Mouse (Mus musculus): ENCODE measurements at regions not wholly inside any gene's neighbourhood (a gene's known extent, or its start where the extent isn't known, plus 50 kb on each side); places are given as distances from the start of the nearest gene placed in this dataset.

DNA sequence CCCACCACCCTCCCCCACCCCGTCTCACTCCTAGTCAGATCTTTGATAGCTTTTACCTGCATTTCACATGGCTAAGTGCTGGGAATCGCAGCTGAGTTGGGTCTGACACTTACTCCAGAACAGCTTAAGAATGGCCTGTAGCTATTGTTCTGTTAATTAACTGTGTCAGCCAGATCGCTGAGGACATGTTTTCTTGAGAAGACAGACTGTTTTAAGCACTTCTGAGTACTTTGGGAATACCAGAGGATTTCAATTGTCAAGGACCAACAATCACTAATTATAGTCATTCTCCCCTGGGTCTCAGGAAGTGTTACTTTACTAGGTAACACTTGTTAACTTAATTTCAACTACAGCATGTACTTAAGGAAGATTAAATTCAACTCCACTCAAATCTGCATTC is 112.8 kb upstream of the Rgma start:
- Histone ChIP-seq H3K27ac (no peak overlapping the region), H3K36me3 (no peaks in the 10 kb centered on the region), H3K9me3 (no peaks in the 10 kb centered on the region), H3K4me1 (peaks cover 7% of the 10 kb centered on the region; the same call in 1 of the 2 replicates), H3K9ac (no peak overlapping the region), H3K4me3 (no peak overlapping the region), H3K4me2 (no peak overlapping the region), H3K27me3 (0 out of 2 replicates have a peak, but pooled peaks cover 3% of the 10 kb centered on the region)
- no peak for ATAC-seq (ENCODE audit: insufficient number of reproducible peaks, insufficient read depth, low FRiP score, low TSS enrichment, low read depth)
- WGBS, result 42% methylated on average over 3 of the region's 3 CpGs

- Histone ChIP-seq H3K4me3 (no peak overlapping the region), H3K27me3 (peaks cover 6% of the 10 kb centered on the region; the same call in 1 of the 2 replicates), H3K27ac (no peak overlapping the region), H3K36me3 (no peaks in the 10 kb centered on the region), H3K4me1 (peaks cover 4% of the 10 kb centered on the region; the same call in 1 of the 2 replicates), H3K9me3 (no peaks in the 10 kb centered on the region; the same call in 1 of the 2 replicates), H3K4me2 (no peak overlapping the region), H3K9ac (no peak overlapping the region)
- WGBS, result 72% methylated on average over 3 of the region's 3 CpGs
- ATAC-seq (ENCODE audit: insufficient number of reproducible peaks, insufficient read depth, low FRiP score, low TSS enrichment, low read depth), result no peak
These were observed 105.7 kb upstream of the Rgma start for GRCm38 (mm10) chr7:73269626-73270025.

GRCm38 (mm10) chr7:73272787-73273186 is 102.5 kb upstream of the Rgma start:
- ATAC-seq (ENCODE audit: insufficient number of reproducible peaks, insufficient read depth, low FRiP score, low TSS enrichment, low read depth), result no peak

GRCm38 (mm10) chr7:73275814-73276271 is 99.5 kb upstream of the Rgma start:
- H3K4me3 ChIP-seq, result no peak overlapping the region
- no peaks in the 10 kb centered on the region; the same call in 1 of the 2 replicates for H3K9me3 ChIP-seq
- H3K36me3 ChIP-seq, result no peaks in the 10 kb centered on the region
- H3K4me2 ChIP-seq, result no peak overlapping the region
- no peak for ATAC-seq (ENCODE audit: insufficient number of reproducible peaks, insufficient read depth, low FRiP score, low TSS enrichment, low read depth)
- 84% methylated on average over 9 of the region's 9 CpGs for WGBS
- H3K9ac ChIP-seq, result no peak overlapping the region
- no peak overlapping the region for H3K27ac ChIP-seq
- peaks cover 4% of the 10 kb centered on the region; the same call in 1 of the 2 replicates for H3K4me1 ChIP-seq
- no peaks in the 10 kb centered on the region for H3K27me3 ChIP-seq

More at GRCm38 (mm10) chr7:73272787-73273186, 102.5 kb upstream of the Rgma start:
- Histone ChIP-seq H3K36me3 (no peaks in the 10 kb centered on the region), H3K4me1 (peaks cover 4% of the 10 kb centered on the region; the same call in 1 of the 2 replicates), H3K9ac (no peak overlapping the region), H3K27ac (no peak overlapping the region), H3K4me2 (no peak overlapping the region), H3K9me3 (no peaks in the 10 kb centered on the region; the same call in 1 of the 2 replicates), H3K27me3 (peaks cover under 1% of the 10 kb centered on the region; the same call in 1 of the 2 replicates), H3K4me3 (no peak overlapping the region)
- 65% methylated on average over 1 of the region's 1 CpGs for WGBS

- no peaks in the 10 kb centered on the region for H3K27me3 ChIP-seq
- no peak overlapping the region for H3K27ac ChIP-seq
- H3K9me3 ChIP-seq, result no peaks in the 10 kb centered on the region
- H3K36me3 ChIP-seq, result no peaks in the 10 kb centered on the region
- no peak overlapping the region for H3K4me3 ChIP-seq
- 86% methylated on average over 6 of the region's 6 CpGs for WGBS
- H3K4me1 ChIP-seq, result no peaks in the 10 kb centered on the region
- no peak for ATAC-seq (ENCODE audit: insufficient number of reproducible peaks, insufficient read depth, low FRiP score, low TSS enrichment, low read depth)
- H3K4me2 ChIP-seq, result no peak overlapping the region
- no peak overlapping the region for H3K9ac ChIP-seq
These were observed 96.7 kb upstream of the Rgma start for GRCm38 (mm10) chr7:73278616-73279015.

DNA sequence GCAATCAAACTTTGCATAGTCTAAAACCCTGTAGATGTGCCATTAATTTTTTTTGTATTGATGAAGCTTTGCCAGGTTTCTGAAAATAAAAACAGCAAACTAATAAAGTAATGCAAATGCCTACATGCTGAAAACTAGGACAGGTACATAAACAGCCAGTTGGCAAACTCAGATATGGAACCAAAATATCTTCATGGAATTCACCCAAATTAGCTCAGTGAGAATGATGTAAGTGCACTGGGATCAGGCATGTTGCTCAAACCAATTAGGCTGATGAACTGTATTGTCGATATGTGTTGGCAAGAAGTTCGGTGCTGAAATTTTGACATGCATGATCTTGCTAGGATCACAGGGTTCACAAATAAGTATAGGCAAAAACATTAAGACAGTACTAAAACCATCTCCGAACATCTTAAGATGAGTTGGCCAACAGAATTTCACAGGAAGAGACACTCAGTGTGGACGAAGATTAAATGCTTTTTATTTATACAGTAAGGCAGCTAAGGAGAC is 95.3 kb upstream of the Rgma start:
- Histone ChIP-seq H3K4me3 (no peak overlapping the region), H3K4me2 (no peak overlapping the region), H3K27ac (no peak overlapping the region), H3K36me3 (no peaks in the 10 kb centered on the region), H3K27me3 (no peaks in the 10 kb centered on the region), H3K4me1 (no peaks in the 10 kb centered on the region), H3K9ac (no peak overlapping the region), H3K9me3 (no peaks in the 10 kb centered on the region)
- 84% methylated on average over 4 of the region's 4 CpGs for WGBS
- ATAC-seq (ENCODE audit: insufficient number of reproducible peaks, insufficient read depth, low FRiP score, low TSS enrichment, low read depth), result no peak

- no peak overlapping the region for H3K4me2 ChIP-seq
- no peak overlapping the region for H3K9ac ChIP-seq
- H3K27me3 ChIP-seq, result no peaks in the 10 kb centered on the region
- WGBS, result 81% methylated on average over 5 of the region's 5 CpGs
- H3K4me3 ChIP-seq, result no peak overlapping the region
- no peak overlapping the region for H3K27ac ChIP-seq
- H3K9me3 ChIP-seq, result no peaks in the 10 kb centered on the region
- no peaks in the 10 kb centered on the region for H3K4me1 ChIP-seq
- H3K36me3 ChIP-seq, result no peaks in the 10 kb centered on the region
- no peak for ATAC-seq (ENCODE audit: insufficient number of reproducible peaks, insufficient read depth, low FRiP score, low TSS enrichment, low read depth)
These were observed 89.1 kb upstream of the Rgma start for GRCm38 (mm10) chr7:73286244-73286643.

GRCm38 (mm10) chr7:73293337-73293736 is 82.0 kb upstream of the Rgma start:
- H3K4me3 ChIP-seq, result no peak overlapping the region
- H3K36me3 ChIP-seq, result no peaks in the 10 kb centered on the region
- no peaks in the 10 kb centered on the region for H3K9me3 ChIP-seq
- 36% methylated on average over 4 of the region's 4 CpGs for WGBS
- no peak overlapping the region for H3K27ac ChIP-seq
- H3K9ac ChIP-seq, result no peak overlapping the region
- no peak overlapping the region for H3K4me2 ChIP-seq
- H3K27me3 ChIP-seq, result no peaks in the 10 kb centered on the region
- H3K4me1 ChIP-seq, result no peaks in the 10 kb centered on the region
- ATAC-seq (ENCODE audit: insufficient number of reproducible peaks, insufficient read depth, low FRiP score, low TSS enrichment, low read depth), result no peak

DNA sequence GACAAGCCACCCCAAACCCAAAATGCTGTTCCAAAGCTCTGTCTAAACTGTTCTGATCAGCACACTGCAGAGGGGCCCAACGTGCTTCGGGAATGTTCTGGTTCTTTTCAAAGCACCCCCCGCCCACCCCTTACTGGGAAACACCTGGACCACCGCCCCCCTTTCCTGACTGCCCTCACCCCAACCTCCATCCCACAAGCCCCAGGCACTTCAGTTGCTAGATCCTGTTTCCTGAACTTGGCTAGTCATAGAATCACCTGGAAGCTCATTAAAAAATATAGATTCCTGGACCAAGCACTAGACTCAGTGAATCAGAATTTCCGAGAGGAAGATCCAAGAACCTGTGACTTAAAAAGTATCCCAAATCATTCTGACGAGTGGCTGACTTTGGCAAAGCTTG is 80.9 kb upstream of the Rgma start:
- no peak overlapping the region for H3K4me3 ChIP-seq
- no peaks in the 10 kb centered on the region for H3K4me1 ChIP-seq
- no peak overlapping the region for H3K27ac ChIP-seq
- H3K4me2 ChIP-seq, result no peak overlapping the region
- no peaks in the 10 kb centered on the region for H3K36me3 ChIP-seq
- H3K9me3 ChIP-seq, result no peaks in the 10 kb centered on the region
- H3K9ac ChIP-seq, result no peak overlapping the region
- H3K27me3 ChIP-seq, result no peaks in the 10 kb centered on the region
- WGBS, result 87% methylated on average over 6 of the region's 6 CpGs
- no peak for ATAC-seq (ENCODE audit: insufficient number of reproducible peaks, insufficient read depth, low FRiP score, low TSS enrichment, low read depth)

DNA sequence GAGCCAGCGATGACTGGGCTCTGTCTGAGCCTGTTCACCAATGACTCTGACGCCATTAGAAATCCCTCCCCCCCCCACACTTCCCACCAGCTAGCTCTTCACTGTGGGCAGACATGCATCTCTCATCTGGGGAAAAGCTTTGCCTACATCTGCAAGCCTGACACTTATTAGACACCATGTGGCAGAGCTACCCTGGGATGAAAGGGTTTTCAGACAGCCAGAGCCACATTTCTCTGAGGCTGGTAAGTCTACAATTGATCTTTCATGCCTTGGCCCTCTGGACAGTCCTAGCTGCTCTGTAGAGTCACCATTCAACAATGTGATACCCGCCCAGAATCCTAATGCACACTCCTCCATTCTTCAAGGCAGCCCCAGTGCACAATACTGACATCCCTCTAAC is 72.8 kb upstream of the Rgma start:
- no peak for ATAC-seq (ENCODE audit: insufficient number of reproducible peaks, insufficient read depth, low FRiP score, low TSS enrichment, low read depth)
- H3K4me2 ChIP-seq, result no peak overlapping the region
- 61% methylated on average over 3 of the region's 3 CpGs for WGBS

GRCm38 (mm10) chr7:73303818-73304217 is 71.5 kb upstream of the Rgma start:
- Histone ChIP-seq H3K27ac (no peak overlapping the region), H3K27me3 (peaks cover 55% of the 10 kb centered on the region), H3K4me2 (no peak overlapping the region), H3K9me3 (no peaks in the 10 kb centered on the region), H3K4me3 (no peak overlapping the region), H3K9ac (no peak overlapping the region), H3K4me1 (peaks cover 20% of the 10 kb centered on the region), H3K36me3 (no peaks in the 10 kb centered on the region)
- 28% methylated on average over 9 of the region's 9 CpGs for WGBS
- ATAC-seq (ENCODE audit: insufficient number of reproducible peaks, insufficient read depth, low FRiP score, low TSS enrichment, low read depth), result no peak

More for the DNA sequence above, 72.8 kb upstream of the Rgma start:
- Histone ChIP-seq H3K9ac (no peak overlapping the region), H3K4me3 (no peak overlapping the region), H3K36me3 (no peaks in the 10 kb centered on the region), H3K27ac (no peak overlapping the region), H3K27me3 (peaks cover 45% of the 10 kb centered on the region), H3K4me1 (peaks cover 12% of the 10 kb centered on the region), H3K9me3 (no peaks in the 10 kb centered on the region)

DNA sequence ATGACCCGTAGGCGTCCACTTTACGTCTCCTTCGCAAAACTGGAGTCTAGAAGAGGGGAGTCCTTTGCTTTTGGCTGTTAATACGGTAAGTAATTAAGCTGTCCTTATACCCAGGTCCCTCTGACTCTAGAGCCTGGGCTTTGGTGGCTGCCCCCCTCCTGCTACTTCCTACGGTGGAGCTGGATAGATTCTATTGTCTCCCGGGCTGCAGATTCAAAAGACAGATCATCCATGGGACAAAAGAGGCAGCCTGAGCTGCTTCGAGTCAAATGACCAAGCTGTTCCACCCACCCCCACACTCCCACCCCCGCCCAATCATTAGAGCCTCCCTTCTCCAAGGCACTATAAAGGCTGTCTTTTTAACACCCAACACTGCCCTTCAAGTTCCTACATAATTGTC is 70.5 kb upstream of the Rgma start:
- no peak overlapping the region for H3K9ac ChIP-seq
- H3K36me3 ChIP-seq, result no peaks in the 10 kb centered on the region
- no peak overlapping the region for H3K4me3 ChIP-seq
- ATAC-seq (ENCODE audit: insufficient number of reproducible peaks, insufficient read depth, low FRiP score, low TSS enrichment, low read depth), result no peak
- H3K27me3 ChIP-seq, result peaks cover 55% of the 10 kb centered on the region
- peaks cover 20% of the 10 kb centered on the region for H3K4me1 ChIP-seq
- WGBS, result 13% methylated on average over 9 of the region's 9 CpGs
- H3K9me3 ChIP-seq, result no peaks in the 10 kb centered on the region
- H3K27ac ChIP-seq, result no peak overlapping the region
- no peak overlapping the region for H3K4me2 ChIP-seq

All from embryonic facial prominence, embryonic 13.5 days (tissue).